Mouse (Mus musculus) ovary, adult 18-20 months (tissue): ENCODE measurements around the gene Spcs1.

ENCODE experiments used
- DNase-seq: peaks from one replicate; pipeline ENCODE4 v3.0.0; 2022; ENCODE audit warnings: low spot score, mixed read lengths

The Spcs1 gene

GRCm38 (mm10) chr14:31001307-31002205 is at the start of gene Spcs1, which contains the start of gene Glt8d1:
TSS of gene Spcs1 (minus strand) at chr14:31001672.
TSS of gene Glt8d1 (plus strand) at chr14:31001400.
- peak; percentile 70 for DNase-seq

- DNase-seq, result no peak
Measured at GRCm38 (mm10) chr14:31045817-31046216, 44.3 kb upstream of the Spcs1 start.

GRCm38 (mm10) chr14:31045296-31045695 is 43.8 kb upstream of the Spcs1 start:
- no peak for DNase-seq

GRCm38 (mm10) chr14:31025785-31026184 is 24.3 kb upstream of the Spcs1 start:
- no peak for DNase-seq

GRCm38 (mm10) chr14:31022579-31022978 is 21.1 kb upstream of the Spcs1 start:
- DNase-seq, result no peak

GRCm38 (mm10) chr14:31019331-31020205 is 18.1 kb upstream of the Spcs1 start:
- DNase-seq, result peak; percentile 68

GRCm38 (mm10) chr14:31018860-31019291 is 17.4 kb upstream of the Spcs1 start, which contains the start of the genes Pbrm1 and Gnl3:
TSS of gene Pbrm1 (plus strand) at chr14:31019138.
TSS of gene Gnl3 (minus strand) at chr14:31019152.
- peak; percentile 94 for DNase-seq

- DNase-seq, result no peak
Measured at GRCm38 (mm10) chr14:31017854-31018253, 16.4 kb upstream of the Spcs1 start.

- no peak for DNase-seq
Measured at GRCm38 (mm10) chr14:31016063-31016462, 14.6 kb upstream of the Spcs1 start.

- DNase-seq, result no peak
Measured at GRCm38 (mm10) chr14:31013928-31014327, 12.5 kb upstream of the Spcs1 start.

- no peak for DNase-seq
Measured at GRCm38 (mm10) chr14:31011588-31011987, 10.1 kb upstream of the Spcs1 start.

GRCm38 (mm10) chr14:31006779-31007178 is 5.3 kb upstream of the Spcs1 start:
- DNase-seq, result no peak

- no peak for DNase-seq
Measured at GRCm38 (mm10) chr14:31004527-31004926, 3.1 kb upstream of the Spcs1 start.

GRCm38 (mm10) chr14:31000816-31001306 is 611 bp downstream of the Spcs1 start:
- no peak for DNase-seq

GRCm38 (mm10) chr14:31000356-31000755 is 1.1 kb downstream of the Spcs1 start:
- DNase-seq, result no peak

- no peak for DNase-seq
Measured at GRCm38 (mm10) chr14:30996417-30996816, 5.1 kb downstream of the Spcs1 start.

GRCm38 (mm10) chr14:30976222-30976621 is 25.2 kb downstream of the Spcs1 start:
- DNase-seq, result no peak

GRCm38 (mm10) chr14:30974204-30974603 is 27.3 kb downstream of the Spcs1 start:
- DNase-seq, result peak; percentile 58

- no peak for DNase-seq
Measured at GRCm38 (mm10) chr14:30960366-30960765, 41.1 kb downstream of the Spcs1 start.

GRCm38 (mm10) chr14:30959031-30959430 is 42.4 kb downstream of the Spcs1 start:
- no peak for DNase-seq

GRCm38 (mm10) chr14:30958517-30958916 is 43.0 kb downstream of the Spcs1 start:
- DNase-seq, result no peak

- DNase-seq, result peak; percentile 96
Measured at GRCm38 (mm10) chr14:30951154-30951825, 50.2 kb downstream of the Spcs1 start, which contains the start of gene Nek4. TSS of gene Nek4 (plus strand) at chr14:30951377.
